In the genomic region with DNA sequence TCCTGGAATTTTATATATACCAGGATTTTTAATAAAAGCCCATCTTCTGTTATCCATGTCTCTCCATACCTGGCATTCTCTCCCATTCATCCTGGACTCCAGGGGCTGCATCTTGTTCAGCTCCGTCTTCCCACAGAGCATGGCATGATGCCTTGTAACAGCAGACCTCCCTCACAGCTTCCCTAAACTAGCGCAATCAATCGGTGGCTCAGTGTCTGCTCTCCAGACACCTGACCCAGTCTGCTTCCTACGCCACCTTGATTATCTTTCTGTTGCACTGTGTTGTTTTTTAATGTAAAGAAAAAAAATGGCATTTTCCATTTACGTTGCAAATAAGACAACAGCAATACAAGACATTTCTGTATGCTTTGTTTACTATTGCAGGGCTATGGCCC, we compare ENCODE assay signal across 20 mouse cellular contexts.
"Had no signal": no experiment of that assay in that cellular context is flagged by ENCODE, and none has a peak within 500 bp of the region (broad histone marks: within the 10 kb centered on the region; RNA-seq: fewer than 3 reads in every experiment).

No protein-coding gene starts in this region.

- ATAC-seq: liver, embryonic 12.5 days; midbrain, embryonic 15.5 days had no signal

- H3K27ac ChIP-seq: kidney, postnatal 0 days; layer of hippocampus, adult 2 months; limb, embryonic 10.5 days; limb, embryonic 13.5 days; liver, embryonic 12.5 days; liver, embryonic 15.5 days; lung, embryonic 15.5 days; midbrain, embryonic 12.5 days; midbrain, embryonic 15.5 days; neural tube, embryonic 12.5 days; neural tube, embryonic 15.5 days had no signal

- H3K4me3 ChIP-seq: layer of hippocampus, adult 2 months; limb, embryonic 10.5 days; limb, embryonic 13.5 days; liver, embryonic 12.5 days; liver, embryonic 15.5 days; lung, embryonic 15.5 days; midbrain, embryonic 12.5 days; midbrain, embryonic 15.5 days; neural tube, embryonic 12.5 days; neural tube, embryonic 15.5 days had no signal

- DNase-seq: kidney, adult 18-20 months; kidney, adult 9 months; kidney, postnatal 25 days; liver; lung, adult 18-20 months; lung, postnatal 10 days; retina, postnatal 1 day; thymus, adult 18-20 months; thymus, postnatal 36 days had no signal

- H3K9ac ChIP-seq: limb, embryonic 13.5 days; liver, embryonic 12.5 days; liver, embryonic 15.5 days; lung, embryonic 15.5 days; midbrain, embryonic 12.5 days; midbrain, embryonic 15.5 days; neural tube, embryonic 12.5 days; neural tube, embryonic 15.5 days had no signal

- H3K4me1 ChIP-seq: limb, embryonic 10.5 days; limb, embryonic 13.5 days; midbrain, embryonic 12.5 days; midbrain, embryonic 15.5 days had no signal

- H3K27me3 ChIP-seq: limb, embryonic 13.5 days; liver, embryonic 15.5 days; lung, embryonic 15.5 days; midbrain, embryonic 12.5 days; midbrain, embryonic 15.5 days; neural tube, embryonic 12.5 days; neural tube, embryonic 15.5 days had no signal

- H3K36me3 ChIP-seq: limb, embryonic 10.5 days; limb, embryonic 13.5 days; liver, embryonic 12.5 days; liver, embryonic 15.5 days; lung, embryonic 15.5 days; midbrain, embryonic 12.5 days; midbrain, embryonic 15.5 days; neural tube, embryonic 12.5 days; neural tube, embryonic 15.5 days had no signal

- H3K4me2 ChIP-seq: limb, embryonic 13.5 days; liver, embryonic 12.5 days; liver, embryonic 15.5 days; lung, embryonic 15.5 days; midbrain, embryonic 12.5 days; midbrain, embryonic 15.5 days; neural tube, embryonic 12.5 days; neural tube, embryonic 15.5 days had no signal

- H3K9me3 ChIP-seq: limb, embryonic 10.5 days; limb, embryonic 13.5 days; liver, embryonic 12.5 days; liver, embryonic 15.5 days; lung, embryonic 15.5 days; midbrain, embryonic 12.5 days; midbrain, embryonic 15.5 days; neural tube, embryonic 12.5 days; neural tube, embryonic 15.5 days had no signal
